14 mouse cellular contexts compared by ENCODE assay signal in genomic region chr7:43525313-43525712, GRCm38 (mm10). TPM values are rescaled to one million over a fixed set of nuclear protein-coding genes. Genes with fewer than 3 reads are reported as not detected.
A peak's percentile ranks its signal among the peaks of the same experiment; 100 is the strongest.
DNase-seq lines count a peak whose midpoint lies in the region; ATAC-seq and TF ChIP-seq lines count a peak whose summit lies in the region.
"Had no signal": no experiment of that assay in that cellular context is flagged by ENCODE, and none has a peak within 500 bp of the region (broad histone marks: within the 10 kb centered on the region; RNA-seq: fewer than 3 reads in every experiment).

No protein-coding gene starts in this region.

- H3K27me3 ChIP-seq in kidney, adult 2 months (replicated peaks; ENCODE audit: control insufficient read depth, insufficient read depth, low read length), result no peaks in the 10 kb centered on the region
- H3K27me3 ChIP-seq in kidney, embryonic 14.5 days (ENCODE audit: control insufficient read depth, insufficient read depth, low read length), result no peaks in the 10 kb centered on the region
- H3K27me3 ChIP-seq in CH12.LX (replicated peaks), result no peaks in the 10 kb centered on the region
- H3K27me3 ChIP-seq: hindbrain, embryonic 15.5 days; limb, embryonic 12.5 days had no signal

- no peaks in the 10 kb centered on the region for H3K36me3 ChIP-seq in kidney, adult 2 months (ENCODE audit: control insufficient read depth, insufficient read depth, low read length)
- no peaks in the 10 kb centered on the region for H3K36me3 ChIP-seq in kidney, embryonic 14.5 days (ENCODE audit: control insufficient read depth, insufficient read depth, low read length)
- H3K36me3 ChIP-seq in CH12.LX (replicated peaks in 1 of 2; ENCODE audit: control insufficient read depth in 1 of 2, insufficient read depth in 1 of 2, low read length in 1 of 2), result no peaks in the 10 kb centered on the region
- H3K36me3 ChIP-seq: hindbrain, embryonic 15.5 days; limb, embryonic 12.5 days had no signal

- H3K4me3 ChIP-seq in kidney, adult 2 months (ENCODE audit: insufficient read depth, low read depth, low read length), result no peak overlapping the region
- no peak overlapping the region for H3K4me3 ChIP-seq in kidney, embryonic 14.5 days (ENCODE audit: low read length)
- H3K4me3 ChIP-seq in CH12.LX (replicated peaks in 1 of 3; ENCODE audit: low read depth in 2 of 3, low read length in 2 of 3, poor library complexity in 1 of 3), result no peak overlapping the region
- H3K4me3 ChIP-seq in embryonic fibroblast, embryonic 13.5 days (ENCODE audit: insufficient read depth, low read length), result no peak overlapping the region
- H3K4me3 ChIP-seq: hindbrain, embryonic 15.5 days; limb, embryonic 12.5 days had no signal

- in situ Hi-C loops in CH12.LX (cut with MboI; ENCODE audit: low pct_ligation_motif_present, low pct_unique_long_range_greater_than_20kb, low sequenced_read_pairs), result no loop called here

- dilution Hi-C loops in CH12.LX (cut with MboI; ENCODE audit: extremely low pct_ligation_motif_present, extremely low pct_unique_long_range_greater_than_20kb, low sequenced_read_pairs), result no loop called here

- H3K79me2 ChIP-seq in CH12.LX (replicated peaks; ENCODE audit: control insufficient read depth, extremely low read depth, insufficient read depth, poor library complexity, severe bottlenecking), result no peaks in the 10 kb centered on the region

- no peak for ATAC-seq in kidney, embryonic 14.5 days (ENCODE audit: low FRiP score, low TSS enrichment)

- TF ChIP-seq POLR2A in kidney, adult 2 months (IDR thresholded peaks at IDR 0.05; ENCODE audit: low read depth, low read length), result no peak
- TF ChIP-seq POLR2A in CH12.LX (IDR thresholded peaks at IDR 0.05; ENCODE audit: low read depth, low read length), result no peak
- TF ChIP-seq POLR2A in embryonic fibroblast, embryonic 13.5 days (IDR thresholded peaks at IDR 0.05; ENCODE audit: low read depth, low read length), result no peak

- TF ChIP-seq EP300 in CH12.LX (IDR thresholded peaks at IDR 0.05; ENCODE audit: low read length), result no peak

- intact Hi-C loops in left cerebral cortex, postnatal 14 days (cut with DNase I), result no loop called here

- H3K4me1 ChIP-seq in kidney, adult 2 months (ENCODE audit: control insufficient read depth, insufficient read depth, low read length), result no peaks in the 10 kb centered on the region
- no peaks in the 10 kb centered on the region for H3K4me1 ChIP-seq in kidney, embryonic 14.5 days (ENCODE audit: control insufficient read depth, insufficient read depth, low read length)
- H3K4me1 ChIP-seq in CH12.LX (ENCODE audit: control insufficient read depth in 1 of 2, insufficient read depth in 2 of 2), result no peaks in the 10 kb centered on the region
- H3K4me1 ChIP-seq in embryonic fibroblast, embryonic 13.5 days (ENCODE audit: control insufficient read depth, insufficient read depth, low read length), result no peaks in the 10 kb centered on the region
- H3K4me1 ChIP-seq: hindbrain, embryonic 15.5 days; limb, embryonic 12.5 days had no signal

- H3K9ac ChIP-seq in kidney, embryonic 14.5 days (ENCODE audit: low read depth, low read length), result no peak overlapping the region
- H3K9ac ChIP-seq in CH12.LX (ENCODE audit: insufficient read depth, low read depth), result no peak overlapping the region
- H3K9ac ChIP-seq: hindbrain, embryonic 15.5 days; limb, embryonic 12.5 days had no signal

- DNase-seq in kidney, adult 2 months, result no peak
- DNase-seq in 416B (ENCODE audit: low read depth) (peak; percentile 60), CH12.LX (ENCODE audit: extremely low read depth) (peak; percentile 55)
- no peak for DNase-seq in left cerebral cortex, postnatal 14 days (ENCODE audit: low spot score in 2 of 2)
- no peak for DNase-seq in kidney, postnatal 10 days
- DNase-seq: thymus, postnatal 36 days had no signal

- TF ChIP-seq CTCF in kidney, adult 2 months (conservative IDR thresholded peaks at IDR 0.05; ENCODE audit: insufficient read depth, insufficient read length, low read depth, low read length), result 0 out of 2 replicates have a peak, but pooled peaks have one; percentile 20
- peak in 1 of 2 experiments; percentile 59; a peak in 2 of 4 replicates for TF ChIP-seq CTCF in CH12.LX (conservative IDR thresholded peaks at IDR 0.05 in 1 of 2, IDR thresholded peaks at IDR 0.05 in 1 of 2; ENCODE audit: low read depth in 2 of 2, low read length in 2 of 2)
- TF ChIP-seq CTCF in embryonic fibroblast, embryonic 13.5 days (IDR thresholded peaks at IDR 0.05; ENCODE audit: borderline replicate concordance, insufficient read depth, low read length), result peak; percentile 38; the same call in 1 of the 2 replicates

- 53% methylated on average over 3 of the region's 3 CpGs for WGBS in kidney, adult 2 months
- WGBS in kidney, embryonic 14.5 days, result 62% methylated on average over 3 of the region's 3 CpGs

- H3K4me2 ChIP-seq in kidney, embryonic 14.5 days (replicated peaks; ENCODE audit: low read depth, low read length), result no peak overlapping the region
- H3K4me2 ChIP-seq in CH12.LX (ENCODE audit: insufficient read depth, low read depth, poor library complexity, severe bottlenecking), result no peak overlapping the region
- H3K4me2 ChIP-seq: hindbrain, embryonic 15.5 days; limb, embryonic 12.5 days had no signal

- H3K9me3 ChIP-seq in kidney, embryonic 14.5 days (ENCODE audit: control insufficient read depth, low read length), result no peaks in the 10 kb centered on the region
- no peaks in the 10 kb centered on the region for H3K9me3 ChIP-seq in CH12.LX (replicated peaks; ENCODE audit: low read length)
- H3K9me3 ChIP-seq: hindbrain, embryonic 15.5 days; limb, embryonic 12.5 days had no signal

- no peak overlapping the region for H3K27ac ChIP-seq in kidney, adult 2 months (ENCODE audit: insufficient read depth, low read depth, low read length)
- no peak overlapping the region for H3K27ac ChIP-seq in kidney, embryonic 14.5 days (ENCODE audit: low read depth, low read length)
- H3K27ac ChIP-seq in CH12.LX (ENCODE audit: insufficient read depth, low read depth), result no peak overlapping the region
- H3K27ac ChIP-seq in embryonic fibroblast, embryonic 13.5 days (ENCODE audit: insufficient read depth, low read length), result no peak overlapping the region
- H3K27ac ChIP-seq: hindbrain, embryonic 15.5 days; limb, embryonic 12.5 days had no signal

- TF ChIP-seq RAD21 in CH12.LX (IDR thresholded peaks at IDR 0.05; ENCODE audit: low read depth, low read length), result peak; percentile 59

TF ChIP-seq in CH12.LX, 34 proteins besides CTCF, POLR2A, EP300 and RAD21:
- TF ChIP-seq JUND (conservative IDR thresholded peaks at IDR 0.05; ENCODE audit: low read depth, low read length), result no peak
- TF ChIP-seq SMC3 (IDR thresholded peaks at IDR 0.05; ENCODE audit: low read depth, low read length), result peak; percentile 63

RNA-seq across cellular contexts. Expression of gene Cd33, which starts 18.9 kb away (rescaled TPM):
- polyA plus RNA-seq in kidney, adult 2 months (2012; rRNA removed), result 2.4 and 3.9 TPM in 2 replicates
- polyA plus RNA-seq in kidney, embryonic 14.5 days (2014; fragmentation: Nextera tagmentation; extraction: Ambion mirVana), result 0.85 and 1.7 TPM in 2 replicates
- 0.08 TPM in 1 of 2 replicates, not detected in the other for total RNA-seq in CH12.LX (2012; rRNA removed)
- 0.09 and 0.43 TPM in 2 replicates for total RNA-seq in CH12.LX (2014; rRNA removed)
- polyA plus RNA-seq in CH12.LX (2012; ENCODE audit: insufficient read length, low read depth), result 0.33 and 0.40 TPM in 2 replicates
- polyA plus RNA-seq in embryonic fibroblast, embryonic 13.5 days (2011; ENCODE audit: insufficient read length, low read depth, missing spikeins), result 0.72 TPM in 1 of 2 replicates, not detected in the other
- total RNA-seq in left cerebral cortex, postnatal 14 days (2021), result 1 to 10 TPM; 5.7 to 6.1 TPM

RNA-seq across cellular contexts. Expression of gene 4931406B18Rik, which starts 19.6 kb away (rescaled TPM):
- not detected in 2 replicates for polyA plus RNA-seq in kidney, adult 2 months (2012; rRNA removed)
- polyA plus RNA-seq in kidney, embryonic 14.5 days (2014; fragmentation: Nextera tagmentation; extraction: Ambion mirVana), result not detected in 2 replicates
- total RNA-seq in CH12.LX (2012; rRNA removed), result not detected in 2 replicates
- not detected in 2 replicates for total RNA-seq in CH12.LX (2014; rRNA removed)
- not detected in 2 replicates for polyA plus RNA-seq in CH12.LX (2012; ENCODE audit: insufficient read length, low read depth)
- polyA plus RNA-seq in embryonic fibroblast, embryonic 13.5 days (2011; ENCODE audit: insufficient read length, low read depth, missing spikeins), result not detected in 2 replicates
- total RNA-seq in left cerebral cortex, postnatal 14 days (2021), result not detected
- total RNA-seq: adrenal gland, postnatal 4 days; common myeloid progenitor, adult 5-6 weeks; megakaryocyte-erythroid progenitor cell, adult 5-6 weeks had no signal
- polyA plus RNA-seq: heart, embryonic 14.5 days; limb, embryonic 12.5 days had no signal

RNA-seq across cellular contexts. Expression of gene Iglon5, which starts 35.4 kb away (rescaled TPM):
- 1.0 and 1.1 TPM in 2 replicates for polyA plus RNA-seq in kidney, adult 2 months (2012; rRNA removed)
- 0.72 and 0.84 TPM in 2 replicates for polyA plus RNA-seq in kidney, embryonic 14.5 days (2014; fragmentation: Nextera tagmentation; extraction: Ambion mirVana)
- not detected in 2 replicates for total RNA-seq in CH12.LX (2012; rRNA removed)
- total RNA-seq in CH12.LX (2014; rRNA removed), result not detected in 2 replicates
- polyA plus RNA-seq in CH12.LX (2012; ENCODE audit: insufficient read length, low read depth), result not detected in 2 replicates
- 19.4 and 23.7 TPM in 2 replicates for polyA plus RNA-seq in embryonic fibroblast, embryonic 13.5 days (2011; ENCODE audit: insufficient read length, low read depth, missing spikeins)
- total RNA-seq in left cerebral cortex, postnatal 14 days (2021), result 10 to 100 TPM; 42.7 to 46.3 TPM
- total RNA-seq: common myeloid progenitor, adult 5-6 weeks; megakaryocyte-erythroid progenitor cell, adult 5-6 weeks had no signal

RNA-seq across cellular contexts. Expression of gene Zfp658, which starts 36.7 kb away (rescaled TPM):
- polyA plus RNA-seq in kidney, adult 2 months (2012; rRNA removed), result 0.91 and 1.1 TPM in 2 replicates
- polyA plus RNA-seq in kidney, embryonic 14.5 days (2014; fragmentation: Nextera tagmentation; extraction: Ambion mirVana), result 2.0 and 4.0 TPM in 2 replicates
- total RNA-seq in CH12.LX (2012; rRNA removed), result 2.5 and 2.9 TPM in 2 replicates
- total RNA-seq in CH12.LX (2014; rRNA removed), result 3.3 and 3.4 TPM in 2 replicates
- 2.0 and 2.3 TPM in 2 replicates for polyA plus RNA-seq in CH12.LX (2012; ENCODE audit: insufficient read length, low read depth)
- polyA plus RNA-seq in embryonic fibroblast, embryonic 13.5 days (2011; ENCODE audit: insufficient read length, low read depth, missing spikeins), result 2.8 and 4.1 TPM in 2 replicates
- total RNA-seq in left cerebral cortex, postnatal 14 days (2021), result 1 to 10 TPM; 4.9 TPM

RNA-seq across cellular contexts. Expression of gene Zfp719, which starts 54.1 kb away (rescaled TPM):
- 2.1 and 2.6 TPM in 2 replicates for polyA plus RNA-seq in kidney, adult 2 months (2012; rRNA removed)
- polyA plus RNA-seq in kidney, embryonic 14.5 days (2014; fragmentation: Nextera tagmentation; extraction: Ambion mirVana), result 9.9 and 14.1 TPM in 2 replicates
- total RNA-seq in CH12.LX (2012; rRNA removed) (5.8 and 6.6 TPM in 2 replicates), CH12.LX (2014; rRNA removed) (8.6 and 9.8 TPM in 2 replicates)
- 3.5 and 5.8 TPM in 2 replicates for polyA plus RNA-seq in CH12.LX (2012; ENCODE audit: insufficient read length, low read depth)
- 19.8 and 24.2 TPM in 2 replicates for polyA plus RNA-seq in embryonic fibroblast, embryonic 13.5 days (2011; ENCODE audit: insufficient read length, low read depth, missing spikeins)
- 10 to 100 TPM; 17.6 to 21.3 TPM for total RNA-seq in left cerebral cortex, postnatal 14 days (2021)

Comparison
In these comparisons a context has a peak if more than half of its experiments do, and no peak if none do; other contexts are left out.
1. DNase-seq: peak in 416B (single experiment) and CH12.LX (single experiment); none in kidney, adult 2 months (single experiment), left cerebral cortex, postnatal 14 days (0 of 2) and kidney, postnatal 10 days (single experiment).